Mouse (Mus musculus) liver, postnatal 0 days (tissue): Measurements from ENCODE around the gene Ankrd35.

Experiments
- CTCF ChIP-seq: sonication (generic); IDR thresholded peaks from 2 replicates; pipeline ENCODE4 v1.5.1; 2016; ENCODE audit warnings: antibody characterized with exemption, low read depth
- EP300 ChIP-seq: IDR thresholded peaks from 2 replicates; pipeline ENCODE4 v1.6.1; 2016; ENCODE audit warnings: antibody characterized with exemption, low read depth, mild to moderate bottlenecking

DNA sequence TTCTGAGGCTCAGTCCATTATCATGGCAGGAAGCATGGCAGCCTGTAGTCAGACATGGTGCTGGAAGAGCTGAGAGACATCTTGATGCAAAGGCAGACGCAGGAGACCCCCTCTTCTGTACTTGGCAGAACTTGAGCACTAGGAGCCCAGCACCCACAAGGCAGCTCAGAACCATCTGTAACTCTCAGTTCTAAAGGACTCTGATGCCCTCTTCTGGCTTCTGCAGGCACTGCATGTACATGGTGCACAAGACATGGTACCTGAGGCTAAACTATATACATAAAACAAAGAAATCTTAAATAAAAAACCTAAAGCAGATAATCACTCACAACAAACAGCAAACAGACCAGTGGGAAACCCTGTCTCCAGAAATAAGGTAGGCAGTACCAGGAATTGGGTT lies 30.7 kb upstream of the Ankrd35 start:
- no peak for TF ChIP-seq EP300
- peak; percentile 83 for TF ChIP-seq CTCF
